Mouse (Mus musculus) lung, postnatal 14 days (tissue): ENCODE data around the gene Gm42906.

Experiments
- DNase-seq: peaks from one replicate; pipeline ENCODE4 v3.0.0; 2021

Gene Gm42906

GRCm38 (mm10) chr5:151183656-151184240 is 244.2 kb downstream of the Gm42906 start:
- no peak for DNase-seq

DNA sequence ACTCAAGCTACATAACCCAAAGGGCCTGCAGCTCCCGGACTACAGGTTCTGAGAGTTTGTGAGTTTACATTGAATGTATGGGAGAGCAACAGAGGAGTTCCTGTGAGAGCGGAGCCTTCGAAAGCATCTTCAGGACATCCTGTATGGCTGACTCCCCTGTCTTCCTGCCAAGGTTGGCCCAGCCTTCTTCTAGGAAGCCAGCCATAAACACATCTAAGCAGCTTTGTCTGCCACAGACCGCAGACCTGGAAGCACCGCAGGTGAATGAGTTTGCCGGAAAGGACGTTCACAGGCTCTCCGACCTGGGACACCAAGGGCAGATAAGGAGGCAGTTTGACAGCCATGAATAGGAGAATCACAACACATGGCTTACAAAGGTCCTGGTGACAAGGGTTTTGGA is 246.7 kb downstream of the Gm42906 start:
- no peak for DNase-seq

DNA sequence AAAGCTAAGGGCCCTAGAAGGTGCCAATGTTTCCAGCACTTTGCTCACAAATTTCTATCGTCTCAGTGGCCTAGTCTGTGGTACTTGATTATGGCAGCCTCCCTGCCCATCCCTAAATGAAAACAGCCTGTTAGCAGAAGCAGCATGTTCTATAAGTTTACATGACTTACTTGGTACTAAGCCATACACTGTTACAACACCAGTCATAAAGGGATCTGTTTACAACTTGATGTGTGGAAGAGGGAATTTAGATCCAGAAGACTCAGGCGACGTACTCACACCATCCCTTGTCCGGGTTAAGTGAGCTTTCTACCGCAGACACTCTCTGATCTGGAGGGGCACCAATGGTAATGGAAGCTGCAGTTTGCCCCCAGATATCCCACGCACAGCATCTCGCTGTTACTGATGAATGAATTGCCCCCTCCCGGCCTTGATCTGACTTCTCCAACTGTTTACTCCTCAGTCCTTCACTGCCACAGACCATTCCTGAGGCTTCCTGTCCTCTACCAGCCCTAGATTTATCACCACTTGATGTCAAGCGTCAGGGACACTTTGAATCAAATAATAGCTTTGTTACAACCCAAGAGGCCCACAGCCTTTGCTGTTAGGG is 247.7 kb downstream of the Gm42906 start:
- DNase-seq: no peak

DNA sequence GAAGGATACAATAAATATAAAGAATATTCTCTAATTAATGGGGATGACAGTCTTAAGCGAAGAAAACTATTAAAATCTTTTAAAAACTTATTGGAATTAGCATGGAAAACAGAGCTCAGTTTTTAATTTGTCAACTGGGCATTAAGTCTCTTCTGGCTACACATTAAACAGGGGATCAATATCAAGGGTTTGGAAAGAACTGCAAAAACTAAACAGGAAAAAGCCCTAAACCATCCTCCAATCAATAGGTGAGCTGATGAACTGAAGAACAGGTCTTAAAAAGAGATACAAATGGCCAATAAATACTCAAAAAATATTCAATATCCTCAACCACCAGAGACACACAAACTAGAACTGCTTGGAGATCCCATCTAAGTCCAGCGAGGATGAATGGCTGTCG is 250.8 kb downstream of the Gm42906 start:
- no peak for DNase-seq

GRCm38 (mm10) chr5:151175897-151176313 is 252.1 kb downstream of the Gm42906 start:
- no peak for DNase-seq

- no peak for DNase-seq
Measured at GRCm38 (mm10) chr5:151174485-151175460, 253.2 kb downstream of the Gm42906 start.

DNA sequence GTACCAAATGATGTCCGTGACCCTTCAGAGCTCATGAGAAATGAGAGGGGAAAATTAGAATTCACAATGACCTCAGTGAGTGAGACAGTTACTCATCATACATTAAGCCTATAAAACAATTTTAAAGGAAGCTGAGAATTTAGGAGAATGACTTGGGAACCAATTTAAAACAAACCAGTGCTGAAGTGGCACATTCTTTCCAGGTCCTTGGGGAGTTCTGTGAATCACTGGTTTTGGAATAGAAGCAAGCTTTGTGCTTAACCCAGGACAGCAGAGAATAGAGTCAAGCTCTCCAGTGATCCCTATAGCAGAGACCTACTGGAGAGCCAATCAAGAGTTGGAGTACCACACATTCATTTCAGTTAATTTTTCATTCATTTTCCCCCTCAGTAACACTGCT is 254.2 kb downstream of the Gm42906 start:
- DNase-seq: no peak

GRCm38 (mm10) chr5:151170168-151170750 is 257.7 kb downstream of the Gm42906 start:
- DNase-seq: no peak

DNA sequence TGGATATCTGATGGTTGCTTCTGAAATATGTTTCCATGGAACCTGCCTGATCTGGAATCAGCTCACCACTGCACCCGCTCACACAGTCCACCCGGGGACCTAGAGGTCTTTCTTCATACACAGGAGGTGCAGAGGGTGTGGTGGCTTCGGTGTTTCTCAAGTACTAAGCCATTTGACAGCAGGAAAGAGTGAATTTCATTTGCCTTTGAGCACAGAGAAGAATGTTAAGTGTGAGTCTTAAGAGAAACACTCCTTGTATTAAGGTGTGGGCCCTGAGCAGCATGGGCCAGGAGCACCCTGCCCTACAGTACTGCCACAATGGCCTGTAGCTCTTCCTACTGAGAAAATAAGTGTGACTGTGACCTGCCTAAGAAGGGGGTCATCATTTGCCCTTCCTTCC is 259.8 kb downstream of the Gm42906 start:
- no peak for DNase-seq

DNA sequence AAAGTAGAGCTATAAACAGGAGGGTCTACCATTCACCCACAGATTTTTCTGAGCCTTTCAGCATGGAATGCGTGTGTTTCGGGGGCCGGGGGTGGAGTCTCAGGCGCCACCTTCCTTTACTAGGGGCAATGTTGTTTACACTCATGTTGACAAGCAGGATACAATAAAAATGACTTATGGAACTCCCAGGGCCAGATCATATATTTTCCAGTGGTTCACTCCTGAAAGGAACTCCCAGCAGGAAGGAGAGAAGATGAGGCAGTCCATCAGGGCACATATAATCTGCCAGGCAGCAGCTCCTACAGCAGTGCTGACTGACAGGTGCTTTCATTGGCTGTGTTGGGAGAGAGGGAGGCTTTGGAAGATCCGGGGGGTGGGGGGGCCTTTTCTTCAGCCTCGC is 260.3 kb downstream of the Gm42906 start:
- no peak for DNase-seq

DNA sequence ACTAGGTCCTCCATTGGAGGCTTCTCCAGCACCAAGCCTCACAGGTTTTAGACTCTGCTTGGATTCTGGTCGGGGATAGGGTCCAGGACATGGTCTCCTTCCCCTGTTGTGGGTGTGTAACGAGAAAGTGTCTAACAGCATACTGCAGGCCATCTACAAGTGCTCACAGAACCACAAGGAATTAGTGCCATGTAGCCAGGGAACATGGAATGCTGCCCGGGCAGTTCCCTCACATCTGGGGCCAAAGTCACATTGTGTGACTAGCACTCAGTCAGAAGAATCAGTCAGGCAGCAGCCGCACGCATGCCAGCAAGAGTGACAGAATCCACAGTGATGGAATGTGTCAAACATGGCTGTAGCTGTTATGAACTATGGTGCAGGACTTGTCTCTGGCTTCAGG is 261.7 kb downstream of the Gm42906 start:
- peak; percentile 88 for DNase-seq

- no peak for DNase-seq
Measured at GRCm38 (mm10) chr5:151165381-151166016, 262.5 kb downstream of the Gm42906 start.

GRCm38 (mm10) chr5:151164815-151165214 is 263.1 kb downstream of the Gm42906 start:
- DNase-seq: no peak

DNA sequence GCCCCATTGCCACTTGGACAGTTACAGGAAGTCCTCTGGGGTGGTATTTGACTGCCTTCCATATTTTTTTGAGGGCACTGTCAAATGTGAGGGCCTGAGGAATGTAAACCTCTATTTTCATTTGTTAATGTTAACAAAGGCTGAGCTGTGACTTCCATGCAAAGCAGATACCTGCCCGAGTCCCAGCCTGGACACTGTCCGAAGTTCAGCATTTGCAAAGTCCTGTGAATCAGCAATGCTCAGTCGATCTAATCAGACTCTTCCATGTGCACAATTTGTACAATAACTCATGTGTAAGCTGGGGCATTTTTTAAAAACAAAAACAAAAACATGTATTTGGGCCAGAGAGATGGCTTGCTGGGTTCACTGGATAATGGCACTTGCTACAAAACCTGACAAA is 265.3 kb downstream of the Gm42906 start:
- no peak for DNase-seq

DNA sequence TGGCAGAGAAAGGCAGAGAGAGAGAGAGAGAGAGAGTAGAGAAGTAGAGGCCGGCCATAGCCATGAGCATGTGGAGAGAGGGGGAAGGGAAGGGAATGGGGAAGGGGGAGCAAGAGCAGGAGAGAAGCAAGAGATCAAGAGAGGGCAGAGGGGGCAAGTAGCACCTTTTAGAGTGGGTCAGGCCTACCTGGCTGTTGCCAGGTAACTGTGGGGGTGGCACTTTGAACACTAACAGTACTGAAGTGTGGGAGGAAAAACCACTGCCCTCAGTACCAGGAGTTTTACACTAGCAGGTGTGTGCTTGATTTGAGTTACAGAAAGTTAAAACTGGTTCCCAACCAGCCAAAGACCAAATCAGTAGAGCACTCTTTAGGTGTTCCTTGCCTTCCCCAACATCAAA is 272.7 kb downstream of the Gm42906 start:
- no peak for DNase-seq

DNA sequence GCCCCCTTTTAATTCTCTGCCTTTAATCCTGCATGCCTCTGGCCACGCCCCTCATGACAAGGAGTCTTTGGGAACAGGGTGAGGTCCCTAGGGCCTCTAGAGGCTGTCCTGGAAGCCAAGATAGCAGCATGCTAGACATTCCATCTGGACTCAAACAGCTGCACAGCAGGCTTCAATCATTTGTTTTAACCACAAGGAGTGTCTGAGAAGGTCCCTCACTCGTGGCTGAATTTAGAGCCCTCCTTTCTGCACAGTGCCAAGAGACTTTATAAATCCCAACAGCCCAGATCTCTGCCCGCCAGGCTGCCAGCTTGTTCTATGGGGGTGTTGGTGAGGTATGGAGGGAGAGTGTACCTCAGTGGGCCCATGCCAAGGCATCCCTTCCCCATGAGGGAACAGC is 273.2 kb downstream of the Gm42906 start:
- DNase-seq: peak; percentile 71

GRCm38 (mm10) chr5:151154030-151154429 is 273.9 kb downstream of the Gm42906 start:
- DNase-seq: no peak

DNA sequence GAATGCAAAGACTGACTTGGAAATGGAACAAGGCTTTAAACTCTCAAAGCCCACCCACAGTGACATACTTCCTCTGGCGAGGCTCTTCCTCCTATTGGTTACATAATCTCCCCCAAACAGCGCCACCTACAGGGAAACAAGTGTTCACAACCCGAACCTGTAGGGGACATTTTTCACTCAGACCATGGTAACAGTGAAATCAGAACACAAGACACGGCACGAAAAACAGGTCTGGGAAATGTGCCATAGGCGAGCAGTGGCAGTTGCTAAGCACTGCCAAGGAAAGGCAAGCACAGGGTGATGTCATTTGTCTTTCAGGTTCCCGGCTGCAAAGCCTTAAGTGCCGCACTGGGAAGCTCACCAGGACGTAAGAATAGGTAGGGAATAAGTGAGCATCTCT is 276.4 kb downstream of the Gm42906 start:
- no peak for DNase-seq

- no peak for DNase-seq
Measured at GRCm38 (mm10) chr5:151149509-151149908, 278.5 kb downstream of the Gm42906 start.

DNA sequence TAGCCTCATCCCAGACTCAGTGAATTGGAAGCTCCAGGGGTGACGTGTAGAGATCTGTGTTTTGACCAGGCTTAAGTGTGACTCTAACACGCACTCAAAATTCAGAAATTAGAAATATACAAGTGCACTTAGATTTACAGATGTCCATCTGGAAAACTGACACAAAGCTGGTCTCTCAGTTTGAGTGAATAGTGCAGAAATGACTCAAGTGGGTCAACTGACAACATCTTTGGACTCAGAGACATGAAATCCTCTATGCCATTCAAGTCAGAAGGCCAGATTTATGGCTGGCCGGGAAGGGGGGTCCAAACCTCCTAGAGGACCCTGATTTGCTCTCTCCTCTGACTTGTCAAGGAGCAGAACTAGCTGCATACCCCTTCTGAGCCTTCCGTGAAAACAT is 279.9 kb downstream of the Gm42906 start:
- no peak for DNase-seq

DNA sequence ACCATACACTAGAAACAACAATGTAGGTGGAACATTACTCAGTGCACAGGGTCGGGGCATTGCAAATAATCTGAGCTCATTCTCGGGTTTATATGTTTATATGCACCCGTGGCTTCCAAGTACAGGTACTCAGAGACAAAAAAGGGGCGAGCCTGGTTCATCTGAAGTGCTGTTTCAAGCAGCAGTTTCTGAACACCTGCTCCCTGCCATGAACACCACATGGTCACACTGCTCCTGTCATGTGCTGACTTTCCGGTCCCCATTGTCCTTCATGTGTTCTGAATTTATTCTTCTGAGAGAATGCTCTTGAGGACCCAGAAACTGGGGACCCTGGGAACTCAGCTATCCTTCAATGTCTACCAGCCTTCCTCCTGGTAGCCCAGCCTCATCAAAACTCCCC is 282.2 kb downstream of the Gm42906 start:
- no peak for DNase-seq

- DNase-seq: no peak
Measured at GRCm38 (mm10) chr5:151143955-151144354, 284.0 kb downstream of the Gm42906 start.
